Mouse (Mus musculus): ENCODE data around the gene Mprip.

DNA sequence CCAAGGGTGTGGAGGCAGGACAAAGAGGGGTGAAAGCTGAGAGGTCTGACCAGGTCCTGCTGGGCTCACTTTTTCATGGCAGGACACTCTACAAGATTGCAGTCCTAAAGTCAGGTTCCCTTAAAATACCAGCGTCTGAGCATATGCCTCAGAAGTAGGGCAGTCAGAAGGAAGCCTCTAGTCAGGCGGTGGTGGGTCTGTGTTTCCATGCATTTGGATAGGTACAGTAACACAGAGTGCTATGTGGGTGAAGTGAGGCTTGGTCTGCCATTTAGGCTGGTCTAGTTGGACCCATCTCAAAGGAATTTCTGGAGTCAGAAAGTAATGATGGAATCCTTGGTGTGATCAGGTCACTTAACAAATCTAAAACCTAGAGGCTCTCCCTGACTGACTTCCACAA, 108.2 kb downstream of the Mprip start:
- TF ChIP-seq CTCF (IDR thresholded peaks at IDR 0.05; ENCODE audit: low read depth) (no peak), EP300 (IDR thresholded peaks at IDR 0.05; ENCODE audit: low read depth) (no peak)
